Mouse (Mus musculus) E14TG2a.4 (cell line): ENCODE measurements around the gene Scube1.

Experiments used
- CTCF ChIP-seq: conservative IDR thresholded peaks from 2 replicates; pipeline ENCODE4 v1.5.1; 2014; ENCODE audit warnings: low read length
- NANOG ChIP-seq: IDR thresholded peaks from 2 replicates; pipeline ENCODE4 v1.6.1; 2014; ENCODE audit warnings: borderline replicate concordance, low read length, mixed read lengths
- POU5F1 ChIP-seq: IDR thresholded peaks from 2 replicates; pipeline ENCODE4 v1.6.1; 2014; ENCODE audit warnings: low read length, borderline replicate concordance

DNA sequence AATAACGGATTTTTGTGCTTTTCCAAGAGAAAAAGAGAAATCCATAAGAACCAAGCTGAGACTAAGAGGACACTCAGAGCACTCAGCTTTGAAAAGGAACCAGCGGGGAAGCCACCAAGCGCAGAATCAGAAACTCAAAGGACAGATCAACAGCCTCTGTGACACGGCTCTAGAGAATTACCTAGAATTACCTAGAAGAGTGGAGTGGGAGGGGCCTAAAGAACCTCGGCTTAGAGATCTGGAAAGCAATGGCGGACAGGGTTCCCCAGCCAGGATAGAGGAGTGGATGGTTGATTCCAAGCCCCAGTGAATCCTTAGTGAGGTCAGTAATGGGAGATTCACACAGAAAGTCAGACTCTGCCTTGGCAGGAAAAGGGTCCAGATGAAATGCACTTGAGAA lies 24.2 kb upstream of the Scube1 start:
- no peak for TF ChIP-seq CTCF
- TF ChIP-seq POU5F1 = no peak
- TF ChIP-seq NANOG = no peak
